Mouse (Mus musculus): Measurements from ENCODE around the gene Med13l.

The Med13l gene

GRCm38 (mm10) chr5:118722456-118722855, 162.0 kb downstream of the Med13l start:
- TF ChIP-seq GATA4 (IDR thresholded peaks at IDR 0.05; ENCODE audit: insufficient replicate concordance, low read length), result no peak

GRCm38 (mm10) chr5:118725425-118725824, 164.9 kb downstream of the Med13l start:
- no peak for TF ChIP-seq GATA4 (IDR thresholded peaks at IDR 0.05; ENCODE audit: insufficient replicate concordance, low read length)

DNA sequence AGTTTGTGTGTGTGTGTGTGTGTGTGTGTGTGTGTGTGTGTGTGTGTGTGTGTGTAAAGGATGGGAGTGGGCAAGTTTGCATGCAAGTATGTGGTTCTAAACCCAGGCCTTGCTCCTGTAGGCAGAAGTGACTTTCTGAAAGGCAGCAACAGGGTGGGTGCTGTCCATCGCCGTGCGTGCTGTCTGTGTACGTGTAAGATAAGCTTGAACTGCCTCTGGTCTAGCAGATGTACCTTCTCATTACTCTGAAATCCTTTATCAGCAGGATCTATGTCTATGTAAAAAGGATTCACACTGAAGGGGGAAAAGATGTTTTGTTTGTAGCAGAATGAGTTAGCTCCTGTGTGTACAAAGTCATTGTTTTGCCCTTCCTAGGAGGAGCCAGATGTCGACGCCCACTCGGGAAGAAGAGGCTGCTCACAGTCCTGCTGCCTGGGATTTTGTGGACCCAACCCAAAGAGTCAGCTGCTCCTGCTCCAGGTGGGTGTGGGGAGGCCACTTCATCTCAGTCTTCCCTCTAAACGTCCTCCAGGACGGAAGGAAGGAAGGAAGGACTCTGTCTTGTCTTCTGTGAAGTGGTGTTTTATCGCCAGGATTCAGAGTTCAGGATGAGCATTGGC, 165.5 kb downstream of the Med13l start:
- no peak for TF ChIP-seq GATA4 (IDR thresholded peaks at IDR 0.05; ENCODE audit: insufficient replicate concordance, low read length)

GRCm38 (mm10) chr5:118727336-118727735, 166.9 kb downstream of the Med13l start:
- TF ChIP-seq GATA4 (IDR thresholded peaks at IDR 0.05; ENCODE audit: insufficient replicate concordance, low read length), result no peak

DNA sequence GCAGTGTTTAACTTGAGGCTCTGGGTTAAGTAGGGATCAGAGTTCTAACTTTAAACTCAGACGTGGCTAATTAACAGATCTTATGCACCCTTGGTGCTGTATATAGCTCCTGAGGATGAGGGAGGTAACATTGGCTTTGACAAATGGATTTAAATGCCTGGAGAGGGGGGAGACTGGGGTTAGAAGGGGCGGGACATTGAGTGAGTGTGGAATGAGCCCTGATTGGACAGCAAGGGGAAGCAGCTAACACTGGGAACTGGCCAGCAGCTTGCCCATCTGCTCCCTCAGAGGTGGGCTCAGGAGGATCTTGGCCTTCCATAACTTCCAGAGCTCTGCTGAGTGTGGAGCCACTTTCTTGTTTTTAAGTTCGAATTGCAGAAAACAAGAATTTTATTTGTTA, 171.7 kb downstream of the Med13l start:
- TF ChIP-seq GATA4 (IDR thresholded peaks at IDR 0.05; ENCODE audit: insufficient replicate concordance, low read length), result no peak

GRCm38 (mm10) chr5:118732651-118733050, 172.2 kb downstream of the Med13l start:
- no peak for TF ChIP-seq GATA4 (IDR thresholded peaks at IDR 0.05; ENCODE audit: insufficient replicate concordance, low read length)

DNA sequence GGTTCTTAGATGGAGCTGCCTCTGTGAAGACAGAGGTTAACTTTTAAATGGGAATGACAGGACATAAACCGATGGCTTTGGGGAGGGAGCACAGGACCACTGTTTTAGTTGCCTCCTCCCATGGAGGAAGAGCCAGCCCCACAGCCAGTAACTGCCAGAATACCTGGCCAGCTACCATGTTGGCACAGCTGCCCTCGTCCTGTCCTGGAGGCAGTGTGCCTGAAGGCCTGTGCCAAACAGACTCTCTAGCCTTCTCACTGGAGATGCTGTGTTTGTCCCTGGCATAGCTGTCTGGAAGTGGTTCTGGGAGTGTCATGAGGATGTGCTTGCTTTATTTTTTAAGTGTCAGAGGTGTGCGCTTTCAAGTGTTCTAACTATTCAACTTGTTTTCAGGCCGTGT, 173.1 kb downstream of the Med13l start:
- no peak for TF ChIP-seq GATA4 (IDR thresholded peaks at IDR 0.05; ENCODE audit: insufficient replicate concordance, low read length)

- no peak for TF ChIP-seq GATA4 (IDR thresholded peaks at IDR 0.05; ENCODE audit: insufficient replicate concordance, low read length)
Observed at GRCm38 (mm10) chr5:118734455-118734854, 174.0 kb downstream of the Med13l start.

DNA sequence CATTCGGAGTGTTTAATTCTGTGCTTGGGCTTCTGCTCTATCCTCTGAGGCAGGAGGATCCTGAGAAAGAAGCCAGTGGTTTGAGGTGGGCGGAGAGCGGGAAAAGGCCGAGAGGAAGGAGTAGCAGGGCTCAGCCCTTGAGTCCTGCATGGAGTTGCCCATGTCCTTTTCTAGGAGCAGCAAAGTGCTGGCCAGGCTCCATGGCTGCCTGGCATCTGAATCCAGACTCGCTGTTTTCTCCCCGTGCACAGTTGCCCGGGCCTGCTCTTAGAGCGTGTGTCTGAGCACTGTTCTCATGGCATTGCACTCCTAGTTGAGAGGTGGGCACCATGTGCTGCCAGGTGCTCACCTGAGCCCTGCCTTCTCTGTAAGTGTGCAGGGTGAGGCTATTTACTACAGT, 175.3 kb downstream of the Med13l start:
- no peak for TF ChIP-seq GATA4 (IDR thresholded peaks at IDR 0.05; ENCODE audit: insufficient replicate concordance, low read length)

- TF ChIP-seq GATA4 (IDR thresholded peaks at IDR 0.05; ENCODE audit: insufficient replicate concordance, low read length), result no peak
Observed at GRCm38 (mm10) chr5:118737548-118737947, 177.1 kb downstream of the Med13l start.

DNA sequence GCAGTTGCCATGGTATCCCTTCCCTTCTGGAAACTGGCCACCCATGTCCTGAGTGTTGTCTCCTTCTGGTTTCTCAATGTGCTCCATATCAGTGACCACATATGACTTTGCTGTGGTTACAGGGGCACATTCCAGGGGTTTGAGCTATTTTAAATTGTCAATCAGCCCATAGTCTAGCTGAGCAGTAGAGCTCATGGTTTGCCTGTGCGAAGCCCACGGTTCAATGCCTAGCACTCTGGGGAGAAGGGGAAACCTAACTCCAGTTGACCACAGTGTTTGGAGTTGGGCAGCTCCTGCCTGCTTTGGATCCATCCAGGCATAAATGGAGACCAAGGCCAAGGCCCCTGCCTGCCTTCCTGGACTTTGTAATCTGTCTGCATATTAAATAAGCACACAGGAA, 182.6 kb downstream of the Med13l start:
- no peak for TF ChIP-seq GATA4 (IDR thresholded peaks at IDR 0.05; ENCODE audit: insufficient replicate concordance, low read length)

DNA sequence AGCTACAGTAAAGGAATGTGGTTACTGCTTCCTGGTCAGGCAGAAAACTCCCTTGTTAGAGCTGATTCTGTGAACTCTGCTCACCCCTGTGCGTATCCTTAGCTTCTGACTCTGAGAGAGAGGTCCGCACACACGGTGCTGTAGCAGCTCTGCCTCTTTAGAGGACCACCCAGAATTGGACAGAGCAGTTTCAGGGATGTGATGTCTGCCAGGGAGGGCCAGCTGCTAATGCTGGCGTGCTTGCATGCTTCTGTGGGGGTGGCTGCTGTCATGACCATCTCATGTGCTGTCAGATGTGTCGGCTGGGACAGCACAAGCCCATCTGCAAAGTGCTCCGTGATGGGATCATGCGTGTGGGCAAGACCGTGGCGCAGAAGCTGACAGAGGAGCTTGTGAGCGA, 186.5 kb downstream of the Med13l start:
- TF ChIP-seq GATA4 (IDR thresholded peaks at IDR 0.05; ENCODE audit: insufficient replicate concordance, low read length), result no peak

GRCm38 (mm10) chr5:118751446-118752179, 191.1 kb downstream of the Med13l start:
- no peak for TF ChIP-seq GATA4 (IDR thresholded peaks at IDR 0.05; ENCODE audit: insufficient replicate concordance, low read length)

GRCm38 (mm10) chr5:118752868-118753267, 192.4 kb downstream of the Med13l start:
- TF ChIP-seq GATA4 (IDR thresholded peaks at IDR 0.05; ENCODE audit: insufficient replicate concordance, low read length), result no peak

GRCm38 (mm10) chr5:118753471-118754044, 193.1 kb downstream of the Med13l start:
- TF ChIP-seq GATA4 (IDR thresholded peaks at IDR 0.05; ENCODE audit: insufficient replicate concordance, low read length), result no peak

- no peak for TF ChIP-seq GATA4 (IDR thresholded peaks at IDR 0.05; ENCODE audit: insufficient replicate concordance, low read length)
Observed at GRCm38 (mm10) chr5:118754191-118754759, 193.8 kb downstream of the Med13l start.
